Mouse (Mus musculus): ENCODE data around the gene Cmtm4. TPM values are rescaled to one million over a fixed set of nuclear protein-coding genes. Genes with fewer than 3 reads are reported as not detected.

Cmtm4 gene
- polyA plus RNA-seq, 1 experiment, result 32.4 TPM

GRCm38 (mm10) chr8:104394801-104395702 is 555 bp downstream of the Cmtm4 start:
- Histone ChIP-seq H3K27ac (replicated peaks; ENCODE audit: low read depth, low read length) (peak overlapping the region; percentile 79), H3K4me3 (ENCODE audit: insufficient read depth, low read depth, low read length) (peak overlapping the region; percentile 97), H3K4me1 (ENCODE audit: control insufficient read depth, insufficient read depth, insufficient read length, low read length) (peaks cover 4% of the 10 kb centered on the region)

- peaks cover 4% of the 10 kb centered on the region for H3K4me1 ChIP-seq (ENCODE audit: control insufficient read depth, insufficient read depth, insufficient read length, low read length)
- no peak overlapping the region for H3K27ac ChIP-seq (replicated peaks; ENCODE audit: low read depth, low read length)
- H3K4me3 ChIP-seq (ENCODE audit: insufficient read depth, low read depth, low read length), result peak overlapping the region; percentile 23; the same call in 1 of the 2 replicates
These were observed 1.8 kb downstream of the Cmtm4 start for GRCm38 (mm10) chr8:104393767-104394166.

- H3K4me1 ChIP-seq (ENCODE audit: control insufficient read depth, insufficient read depth, insufficient read length, low read length), result peaks cover 4% of the 10 kb centered on the region
- H3K4me3 ChIP-seq (ENCODE audit: insufficient read depth, low read depth, low read length), result no peak overlapping the region
- no peak overlapping the region for H3K27ac ChIP-seq (replicated peaks; ENCODE audit: low read depth, low read length)
These were observed 2.5 kb downstream of the Cmtm4 start for GRCm38 (mm10) chr8:104393139-104393538.

- peak overlapping the region; percentile 3; the same call in 1 of the 2 replicates for H3K27ac ChIP-seq (replicated peaks; ENCODE audit: low read depth, low read length)
- no peak overlapping the region for H3K4me3 ChIP-seq (ENCODE audit: insufficient read depth, low read depth, low read length)
- H3K4me1 ChIP-seq (ENCODE audit: control insufficient read depth, insufficient read depth, insufficient read length, low read length), result peaks cover 23% of the 10 kb centered on the region
These were observed 5.4 kb downstream of the Cmtm4 start for GRCm38 (mm10) chr8:104390245-104390644.

GRCm38 (mm10) chr8:104387980-104388379 is 7.6 kb downstream of the Cmtm4 start:
- H3K4me1 ChIP-seq (ENCODE audit: control insufficient read depth, insufficient read depth, insufficient read length, low read length), result peaks cover 34% of the 10 kb centered on the region
- no peak overlapping the region for H3K4me3 ChIP-seq (ENCODE audit: insufficient read depth, low read depth, low read length)
- H3K27ac ChIP-seq (replicated peaks; ENCODE audit: low read depth, low read length), result peak overlapping the region; percentile 86

- Histone ChIP-seq H3K27ac (replicated peaks; ENCODE audit: low read depth, low read length) (peak overlapping the region; percentile 86), H3K4me3 (ENCODE audit: insufficient read depth, low read depth, low read length) (no peak overlapping the region), H3K4me1 (ENCODE audit: control insufficient read depth, insufficient read depth, insufficient read length, low read length) (peaks cover 38% of the 10 kb centered on the region)
These were observed 8.1 kb downstream of the Cmtm4 start for GRCm38 (mm10) chr8:104387501-104387900.

GRCm38 (mm10) chr8:104386693-104387092 is 8.9 kb downstream of the Cmtm4 start:
- Histone ChIP-seq H3K4me3 (ENCODE audit: insufficient read depth, low read depth, low read length) (no peak overlapping the region), H3K4me1 (ENCODE audit: control insufficient read depth, insufficient read depth, insufficient read length, low read length) (peaks cover 41% of the 10 kb centered on the region), H3K27ac (replicated peaks; ENCODE audit: low read depth, low read length) (0 out of 2 replicates have a peak overlapping the region, but pooled peaks have one; percentile 16)

- H3K27ac ChIP-seq (replicated peaks; ENCODE audit: low read depth, low read length), result peak overlapping the region; percentile 97
- peaks cover 46% of the 10 kb centered on the region for H3K4me1 ChIP-seq (ENCODE audit: control insufficient read depth, insufficient read depth, insufficient read length, low read length)
- H3K4me3 ChIP-seq (ENCODE audit: insufficient read depth, low read depth, low read length), result 0 out of 2 replicates have a peak overlapping the region, but pooled peaks have one; percentile 8
These were observed 11.6 kb downstream of the Cmtm4 start for GRCm38 (mm10) chr8:104383977-104384376.

GRCm38 (mm10) chr8:104383296-104383695 is 12.3 kb downstream of the Cmtm4 start:
- Histone ChIP-seq H3K27ac (replicated peaks; ENCODE audit: low read depth, low read length) (peak overlapping the region; percentile 97), H3K4me3 (ENCODE audit: insufficient read depth, low read depth, low read length) (no peak overlapping the region), H3K4me1 (ENCODE audit: control insufficient read depth, insufficient read depth, insufficient read length, low read length) (peaks cover 46% of the 10 kb centered on the region)

GRCm38 (mm10) chr8:104380961-104381411 is 14.6 kb downstream of the Cmtm4 start:
- H3K4me3 ChIP-seq (ENCODE audit: insufficient read depth, low read depth, low read length), result no peak overlapping the region
- H3K27ac ChIP-seq (replicated peaks; ENCODE audit: low read depth, low read length), result no peak overlapping the region

GRCm38 (mm10) chr8:104380269-104380668 is 15.3 kb downstream of the Cmtm4 start:
- Histone ChIP-seq H3K27ac (replicated peaks; ENCODE audit: low read depth, low read length) (no peak overlapping the region), H3K4me3 (ENCODE audit: insufficient read depth, low read depth, low read length) (no peak overlapping the region), H3K4me1 (ENCODE audit: control insufficient read depth, insufficient read depth, insufficient read length, low read length) (peaks cover 37% of the 10 kb centered on the region)

More at GRCm38 (mm10) chr8:104380961-104381411, 14.6 kb downstream of the Cmtm4 start:
- H3K4me1 ChIP-seq (ENCODE audit: control insufficient read depth, insufficient read depth, insufficient read length, low read length), result peaks cover 37% of the 10 kb centered on the region

GRCm38 (mm10) chr8:104379301-104379836 is 16.2 kb downstream of the Cmtm4 start:
- H3K27ac ChIP-seq (replicated peaks; ENCODE audit: low read depth, low read length), result no peak overlapping the region
- H3K4me3 ChIP-seq (ENCODE audit: insufficient read depth, low read depth, low read length), result no peak overlapping the region
- peaks cover 39% of the 10 kb centered on the region for H3K4me1 ChIP-seq (ENCODE audit: control insufficient read depth, insufficient read depth, insufficient read length, low read length)

GRCm38 (mm10) chr8:104376669-104377068 is 18.9 kb downstream of the Cmtm4 start:
- Histone ChIP-seq H3K4me1 (ENCODE audit: control insufficient read depth, insufficient read depth, insufficient read length, low read length) (peaks cover 26% of the 10 kb centered on the region), H3K27ac (replicated peaks; ENCODE audit: low read depth, low read length) (peak overlapping the region; percentile 63), H3K4me3 (ENCODE audit: insufficient read depth, low read depth, low read length) (no peak overlapping the region)

- Histone ChIP-seq H3K4me3 (ENCODE audit: insufficient read depth, low read depth, low read length) (no peak overlapping the region), H3K4me1 (ENCODE audit: control insufficient read depth, insufficient read depth, insufficient read length, low read length) (peaks cover 22% of the 10 kb centered on the region), H3K27ac (replicated peaks; ENCODE audit: low read depth, low read length) (peak overlapping the region; percentile 78)
These were observed 19.6 kb downstream of the Cmtm4 start for GRCm38 (mm10) chr8:104375959-104376358.
